Mouse (Mus musculus): ENCODE measurements at regions not wholly inside any gene's neighbourhood (a gene's known extent, or its start where the extent isn't known, plus 50 kb on each side); places are given as distances from the start of the nearest gene placed in this dataset.
A peak's percentile ranks its signal among the peaks of the same experiment; 100 is the strongest.

GRCm38 (mm10) chr10:9569277-9569676 lies 105.7 kb downstream of the Samd5 start:
- ATAC-seq (replicated peaks; ENCODE audit: extremely low read depth, insufficient read depth, low FRiP score): no peak
- Histone ChIP-seq H3K36me3 (ENCODE audit: control insufficient read depth, insufficient read depth) (no peaks in the 10 kb centered on the region), H3K9me3 (replicated peaks; ENCODE audit: control insufficient read depth, low read length) (no peaks in the 10 kb centered on the region), H3K4me2 (ENCODE audit: low read depth, low read length) (no peak overlapping the region), H3K4me3 (ENCODE audit: low read length) (no peak overlapping the region), H3K9ac (ENCODE audit: low read length) (no peak overlapping the region), H3K4me1 (ENCODE audit: control insufficient read depth, insufficient read depth, low read length) (no peaks in the 10 kb centered on the region; the same call in 1 of the 2 replicates), H3K27ac (ENCODE audit: low read length) (no peak overlapping the region), H3K27me3 (ENCODE audit: control insufficient read depth, insufficient read depth, low read length) (no peaks in the 10 kb centered on the region)
- 75% methylated on average over 4 of the region's 4 CpGs for WGBS

GRCm38 (mm10) chr10:9557517-9558065 lies 117.4 kb downstream of the Samd5 start:
- no peak overlapping the region for H3K9ac ChIP-seq (ENCODE audit: low read length)
- H3K9me3 ChIP-seq (replicated peaks; ENCODE audit: control insufficient read depth, low read length): no peaks in the 10 kb centered on the region
- no peaks in the 10 kb centered on the region for H3K36me3 ChIP-seq (ENCODE audit: control insufficient read depth, insufficient read depth)
- 55% methylated on average over 4 of the region's 4 CpGs for WGBS
- ATAC-seq (replicated peaks; ENCODE audit: extremely low read depth, insufficient read depth, low FRiP score): no peak
- H3K27me3 ChIP-seq (ENCODE audit: control insufficient read depth, insufficient read depth, low read length): no peaks in the 10 kb centered on the region
- no peak overlapping the region for H3K4me3 ChIP-seq (ENCODE audit: low read length)
- no peak overlapping the region for H3K4me2 ChIP-seq (ENCODE audit: low read depth, low read length)
- no peak overlapping the region for H3K27ac ChIP-seq (ENCODE audit: low read length)
- H3K4me1 ChIP-seq (ENCODE audit: control insufficient read depth, insufficient read depth, low read length): no peaks in the 10 kb centered on the region

- Histone ChIP-seq H3K27ac (ENCODE audit: low read length) (no peak overlapping the region), H3K36me3 (ENCODE audit: control insufficient read depth, insufficient read depth) (no peaks in the 10 kb centered on the region), H3K9ac (ENCODE audit: low read length) (no peak overlapping the region), H3K27me3 (ENCODE audit: control insufficient read depth, insufficient read depth, low read length) (no peaks in the 10 kb centered on the region), H3K4me3 (ENCODE audit: low read length) (no peak overlapping the region), H3K4me1 (ENCODE audit: control insufficient read depth, insufficient read depth, low read length) (no peaks in the 10 kb centered on the region), H3K4me2 (ENCODE audit: low read depth, low read length) (no peak overlapping the region), H3K9me3 (replicated peaks; ENCODE audit: control insufficient read depth, low read length) (no peaks in the 10 kb centered on the region)
- WGBS: 50% methylated on average over 1 of the region's 1 CpGs
- ATAC-seq (replicated peaks; ENCODE audit: extremely low read depth, insufficient read depth, low FRiP score): no peak
These were observed 117.9 kb downstream of the Samd5 start for GRCm38 (mm10) chr10:9557092-9557491.

GRCm38 (mm10) chr10:9553946-9554345 lies 121.1 kb downstream of the Samd5 start:
- no peaks in the 10 kb centered on the region for H3K27me3 ChIP-seq (ENCODE audit: control insufficient read depth, insufficient read depth, low read length)
- no peaks in the 10 kb centered on the region for H3K36me3 ChIP-seq (ENCODE audit: control insufficient read depth, insufficient read depth)
- no peaks in the 10 kb centered on the region for H3K9me3 ChIP-seq (replicated peaks; ENCODE audit: control insufficient read depth, low read length)
- ATAC-seq (replicated peaks; ENCODE audit: extremely low read depth, insufficient read depth, low FRiP score): no peak
- H3K27ac ChIP-seq (ENCODE audit: low read length): no peak overlapping the region
- H3K9ac ChIP-seq (ENCODE audit: low read length): no peak overlapping the region
- no peak overlapping the region for H3K4me3 ChIP-seq (ENCODE audit: low read length)
- WGBS: 33% methylated on average over 3 of the region's 3 CpGs
- no peak overlapping the region for H3K4me2 ChIP-seq (ENCODE audit: low read depth, low read length)
- peaks cover 5% of the 10 kb centered on the region for H3K4me1 ChIP-seq (ENCODE audit: control insufficient read depth, insufficient read depth, low read length)

GRCm38 (mm10) chr10:9549913-9550709 lies 124.9 kb downstream of the Samd5 start:
- peaks cover 5% of the 10 kb centered on the region for H3K4me1 ChIP-seq (ENCODE audit: control insufficient read depth, insufficient read depth, low read length)
- 35% methylated on average over 10 of the region's 10 CpGs for WGBS
- ATAC-seq (replicated peaks; ENCODE audit: extremely low read depth, insufficient read depth, low FRiP score): peak; percentile 75
- peak overlapping the region; percentile 67 for H3K27ac ChIP-seq (ENCODE audit: low read length)
- peak overlapping the region; percentile 18; the same call in 1 of the 2 replicates for H3K4me2 ChIP-seq (ENCODE audit: low read depth, low read length)
- no peaks in the 10 kb centered on the region for H3K36me3 ChIP-seq (ENCODE audit: control insufficient read depth, insufficient read depth)
- no peaks in the 10 kb centered on the region for H3K27me3 ChIP-seq (ENCODE audit: control insufficient read depth, insufficient read depth, low read length)
- no peak overlapping the region for H3K4me3 ChIP-seq (ENCODE audit: low read length)
- H3K9me3 ChIP-seq (replicated peaks; ENCODE audit: control insufficient read depth, low read length): no peaks in the 10 kb centered on the region
- H3K9ac ChIP-seq (ENCODE audit: low read length): no peak overlapping the region

GRCm38 (mm10) chr10:9545807-9546206 lies 129.2 kb downstream of the Samd5 start:
- Histone ChIP-seq H3K36me3 (ENCODE audit: control insufficient read depth, insufficient read depth) (no peaks in the 10 kb centered on the region), H3K27ac (ENCODE audit: low read length) (no peak overlapping the region), H3K4me3 (ENCODE audit: low read length) (no peak overlapping the region), H3K4me2 (ENCODE audit: low read depth, low read length) (no peak overlapping the region), H3K9me3 (replicated peaks; ENCODE audit: control insufficient read depth, low read length) (no peaks in the 10 kb centered on the region), H3K4me1 (ENCODE audit: control insufficient read depth, insufficient read depth, low read length) (peaks cover 5% of the 10 kb centered on the region), H3K27me3 (ENCODE audit: control insufficient read depth, insufficient read depth, low read length) (no peaks in the 10 kb centered on the region), H3K9ac (ENCODE audit: low read length) (no peak overlapping the region)
- WGBS: 88% methylated on average over 6 of the region's 6 CpGs
- no peak for ATAC-seq (replicated peaks; ENCODE audit: extremely low read depth, insufficient read depth, low FRiP score)

- Histone ChIP-seq H3K27me3 (ENCODE audit: control insufficient read depth, insufficient read depth, low read length) (no peaks in the 10 kb centered on the region), H3K27ac (ENCODE audit: low read length) (no peak overlapping the region), H3K4me1 (ENCODE audit: control insufficient read depth, insufficient read depth, low read length) (no peaks in the 10 kb centered on the region), H3K9me3 (replicated peaks; ENCODE audit: control insufficient read depth, low read length) (no peaks in the 10 kb centered on the region), H3K9ac (ENCODE audit: low read length) (no peak overlapping the region), H3K36me3 (ENCODE audit: control insufficient read depth, insufficient read depth) (no peaks in the 10 kb centered on the region), H3K4me3 (ENCODE audit: low read length) (no peak overlapping the region), H3K4me2 (ENCODE audit: low read depth, low read length) (no peak overlapping the region)
- 50% methylated on average over 4 of the region's 4 CpGs for WGBS
- ATAC-seq (replicated peaks; ENCODE audit: extremely low read depth, insufficient read depth, low FRiP score): no peak; the same call in 1 of the 2 replicates
These were observed 130.8 kb downstream of the Samd5 start for GRCm38 (mm10) chr10:9544041-9544786.

GRCm38 (mm10) chr10:9541579-9541978 lies 133.4 kb downstream of the Samd5 start:
- Histone ChIP-seq H3K9me3 (replicated peaks; ENCODE audit: control insufficient read depth, low read length) (no peaks in the 10 kb centered on the region), H3K9ac (ENCODE audit: low read length) (no peak overlapping the region), H3K4me2 (ENCODE audit: low read depth, low read length) (no peak overlapping the region), H3K4me1 (ENCODE audit: control insufficient read depth, insufficient read depth, low read length) (no peaks in the 10 kb centered on the region), H3K4me3 (ENCODE audit: low read length) (no peak overlapping the region), H3K27me3 (ENCODE audit: control insufficient read depth, insufficient read depth, low read length) (no peaks in the 10 kb centered on the region), H3K27ac (ENCODE audit: low read length) (no peak overlapping the region), H3K36me3 (ENCODE audit: control insufficient read depth, insufficient read depth) (no peaks in the 10 kb centered on the region)
- 79% methylated on average over 1 of the region's 1 CpGs for WGBS
- no peak for ATAC-seq (replicated peaks; ENCODE audit: extremely low read depth, insufficient read depth, low FRiP score)

- no peak overlapping the region for H3K27ac ChIP-seq (ENCODE audit: low read length)
- no peaks in the 10 kb centered on the region for H3K4me1 ChIP-seq (ENCODE audit: control insufficient read depth, insufficient read depth, low read length)
- WGBS: 79% methylated on average over 3 of the region's 3 CpGs
- H3K9ac ChIP-seq (ENCODE audit: low read length): no peak overlapping the region
- H3K36me3 ChIP-seq (ENCODE audit: control insufficient read depth, insufficient read depth): no peaks in the 10 kb centered on the region
- H3K9me3 ChIP-seq (replicated peaks; ENCODE audit: control insufficient read depth, low read length): no peaks in the 10 kb centered on the region
- H3K4me2 ChIP-seq (ENCODE audit: low read depth, low read length): no peak overlapping the region
- ATAC-seq (replicated peaks; ENCODE audit: extremely low read depth, insufficient read depth, low FRiP score): no peak
- H3K27me3 ChIP-seq (ENCODE audit: control insufficient read depth, insufficient read depth, low read length): no peaks in the 10 kb centered on the region
- no peak overlapping the region for H3K4me3 ChIP-seq (ENCODE audit: low read length)
These were observed 137.3 kb downstream of the Samd5 start for GRCm38 (mm10) chr10:9537686-9538085.
